Mouse (Mus musculus): ENCODE measurements at regions not wholly inside any gene's neighbourhood (a gene's known extent, or its start where the extent isn't known, plus 50 kb on each side); places are given as distances from the start of the nearest gene placed in this dataset.
A peak's percentile ranks its signal among the peaks of the same experiment; 100 is the strongest.

GRCm38 (mm10) chr2:108231054-108231453 is 940.6 kb downstream of the Kcna4 start:
- WGBS: 92% methylated on average over 4 of the region's 4 CpGs
- Histone ChIP-seq H3K4me2 (replicated peaks) (no peak overlapping the region), H3K27me3 (replicated peaks) (no peaks in the 10 kb centered on the region), H3K9me3 (no peaks in the 10 kb centered on the region), H3K27ac (no peak overlapping the region), H3K9ac (no peak overlapping the region), H3K36me3 (no peaks in the 10 kb centered on the region), H3K4me3 (no peak overlapping the region), H3K4me1 (no peaks in the 10 kb centered on the region)
- no peak for ATAC-seq (ENCODE audit: low FRiP score, low read depth)

GRCm38 (mm10) chr2:108231924-108232323 is 941.5 kb downstream of the Kcna4 start:
- H3K9me3 ChIP-seq: no peaks in the 10 kb centered on the region
- no peak for ATAC-seq (ENCODE audit: low FRiP score, low read depth)
- H3K4me1 ChIP-seq: peaks cover 6% of the 10 kb centered on the region; the same call in 1 of the 2 replicates
- no peaks in the 10 kb centered on the region for H3K36me3 ChIP-seq
- no peak overlapping the region for H3K4me3 ChIP-seq
- WGBS: 64% methylated on average over 7 of the region's 7 CpGs
- no peak overlapping the region for H3K9ac ChIP-seq
- no peak overlapping the region for H3K27ac ChIP-seq
- no peaks in the 10 kb centered on the region for H3K27me3 ChIP-seq (replicated peaks)
- no peak overlapping the region for H3K4me2 ChIP-seq (replicated peaks)

- whole genome bisulfite sequencing: 19% methylated on average over 9 of the region's 9 CpGs
- H3K36me3 ChIP-seq: no peaks in the 10 kb centered on the region
- ATAC-seq (ENCODE audit: low FRiP score, low read depth): peak; percentile 73; the same call in 1 of the 2 replicates
- no peaks in the 10 kb centered on the region for H3K27me3 ChIP-seq (replicated peaks)
- H3K9ac ChIP-seq: no peak overlapping the region
- H3K27ac ChIP-seq: no peak overlapping the region
- no peaks in the 10 kb centered on the region for H3K9me3 ChIP-seq
- no peak overlapping the region for H3K4me3 ChIP-seq
- H3K4me1 ChIP-seq: peaks cover 6% of the 10 kb centered on the region; the same call in 1 of the 2 replicates
- H3K4me2 ChIP-seq (replicated peaks): peak overlapping the region; percentile 27; the same call in 1 of the 2 replicates
Measured at GRCm38 (mm10) chr2:108236286-108236988, 946.0 kb downstream of the Kcna4 start.
